Mouse (Mus musculus): ENCODE results near the gene Ccnyl1.

Ccnyl1 gene

GRCm38 (mm10) chr1:64753109-64753508 is 62.9 kb downstream of the Ccnyl1 start:
- ChIA-PET POLR2A (interaction anchor here in 3 of 4 experiments (0.7 to 3.3 kb wide), 13 partner anchors 13 to 433 kb away, joined by 3 to 20 read pairs (median 4); partner anchors contain the start of genes Ccnyl1 (in 2 of the 3), Fzd5 (in 2 of the 3), Idh1 (in 1 of the 3) and Pikfyve (in 1 of the 3)), CTCF (no interaction called here)

GRCm38 (mm10) chr1:64753668-64754067 is 63.4 kb downstream of the Ccnyl1 start:
- CTCF ChIA-PET = no interaction called here
- POLR2A ChIA-PET = interaction anchor here in 3 of 4 experiments (0.7 to 3.3 kb wide), 16 partner anchors 12 to 631 kb away, joined by 3 to 20 read pairs (median 4); partner anchors contain the start of genes Ccnyl1 (in 2 of the 3), Fzd5 (in 1 of the 3), Idh1 (in 1 of the 3) and Klf7 (in 1 of the 3)

GRCm38 (mm10) chr1:64754658-64755057 is 64.4 kb downstream of the Ccnyl1 start:
- POLR2A ChIA-PET = interaction anchor here in 2 of 4 experiments (0.7 to 3.3 kb wide), 10 partner anchors 9 to 632 kb away, joined by 3 to 20 read pairs (median 4); partner anchors contain the start of genes Ccnyl1 (in 2 of the 2), Fzd5 (in 1 of the 2) and Klf7 (in 1 of the 2)
- CTCF ChIA-PET = no interaction called here

DNA sequence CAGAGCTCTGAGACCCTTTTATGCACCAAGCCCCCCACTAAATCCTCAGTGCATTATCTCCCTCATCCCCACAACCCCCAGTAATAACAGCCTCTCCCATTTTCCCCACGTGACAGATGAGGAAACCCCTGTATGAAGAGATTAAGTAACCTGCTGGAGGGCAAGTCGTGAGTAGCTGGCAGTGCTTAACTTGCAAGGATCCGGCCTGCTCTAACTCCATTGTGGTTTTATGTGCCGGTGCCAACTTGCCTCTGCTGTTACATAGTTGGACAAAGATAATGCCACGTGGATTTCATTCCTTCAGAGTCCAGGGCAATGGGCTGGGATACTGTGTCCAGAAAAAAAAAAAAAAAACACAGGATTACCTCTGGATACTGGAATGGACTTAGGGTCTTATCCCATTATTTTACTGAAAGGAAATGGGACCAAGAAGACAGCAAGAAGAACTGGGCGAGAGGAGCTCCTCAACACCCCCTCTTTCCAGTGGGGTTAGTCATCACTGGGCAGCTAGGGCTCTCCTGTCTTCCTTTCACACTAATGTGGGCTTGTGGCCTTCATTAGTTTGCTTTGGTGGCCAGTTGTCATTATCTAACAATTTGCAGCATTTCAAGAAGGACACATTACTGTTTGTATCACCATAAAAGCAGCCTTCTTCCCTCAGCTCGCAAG is 65.8 kb downstream of the Ccnyl1 start:
- CTCF ChIA-PET = interaction anchor here in 1 of 4 experiments (0.7 kb wide), 1 partner anchor 377 kb away, joined by 3 read pairs; no protein-coding TSS in a partner anchor

DNA sequence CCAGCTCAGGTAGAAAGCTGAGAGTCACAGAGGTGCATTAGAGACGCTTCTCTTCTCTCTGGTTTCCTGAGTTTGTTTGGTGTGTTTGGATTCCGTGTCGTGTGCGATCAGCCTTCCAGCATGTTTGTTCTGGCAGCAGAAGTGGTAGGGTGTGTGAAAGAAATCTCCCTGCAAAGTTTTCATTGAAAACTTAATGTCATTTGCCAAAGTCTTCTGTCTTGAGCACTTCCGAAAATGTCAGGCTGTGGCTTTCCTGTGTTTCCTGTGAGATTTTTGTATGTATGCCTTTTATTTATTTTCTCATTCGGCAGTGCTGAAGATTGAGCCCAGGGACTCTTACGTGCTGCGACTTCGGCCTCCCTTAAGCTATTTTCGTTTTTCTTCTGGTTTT is 66.4 kb downstream of the Ccnyl1 start:
- ChIA-PET POLR2A (interaction anchor here in 3 of 4 experiments (0.5 to 1.5 kb wide), 4 partner anchors 19 to 119 kb away, joined by 3 to 4 read pairs (median 3); partner anchors contain the start of genes Ccnyl1 (in 1 of the 3) and Fzd5 (in 1 of the 3)), CTCF (interaction anchor here in 1 of 4 experiments (0.7 kb wide), 1 partner anchor 376 kb away, joined by 3 read pairs; no protein-coding TSS in a partner anchor)

More for the DNA sequence above, 65.8 kb downstream of the Ccnyl1 start:
- POLR2A ChIA-PET = interaction anchor here in 2 of 4 experiments (0.6 to 1.5 kb wide), 3 partner anchors 18 to 120 kb away, joined by 3 to 4 read pairs (median 3); partner anchors contain the start of genes Ccnyl1 (in 1 of the 2) and Fzd5 (in 1 of the 2)

GRCm38 (mm10) chr1:64757254-64757653 is 67.0 kb downstream of the Ccnyl1 start:
- CTCF ChIA-PET = no interaction called here
- POLR2A ChIA-PET = interaction anchor here in 3 of 4 experiments (0.5 to 1.5 kb wide), 3 partner anchors 24 to 73 kb away, joined by 3 to 4 read pairs (median 3); partner anchors contain the start of gene Ccnyl1 (in 1 of the 3)

DNA sequence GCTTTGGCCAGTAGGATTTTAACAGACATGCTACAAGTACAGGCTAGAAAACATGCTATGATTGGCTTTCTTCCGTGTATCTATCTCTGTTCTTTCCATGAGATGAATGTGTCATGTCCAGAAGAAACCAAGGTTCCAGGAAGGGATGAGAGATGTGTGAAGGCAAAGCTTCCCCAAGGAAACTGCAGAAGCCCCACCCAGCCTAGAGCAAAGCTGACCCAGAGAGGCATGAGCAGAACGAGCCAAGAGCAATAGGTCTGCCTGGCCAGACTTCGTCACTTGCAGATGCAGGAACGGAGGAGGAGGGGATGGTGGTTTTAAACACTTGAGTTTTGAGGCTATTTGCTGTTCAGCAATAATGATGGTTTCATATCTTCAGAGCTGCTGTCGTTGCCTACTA is 67.5 kb downstream of the Ccnyl1 start:
- ChIA-PET POLR2A (interaction anchor here in 2 of 4 experiments (1.1 to 1.5 kb wide), 2 partner anchors 25 to 68 kb away, joined by 3 to 4 read pairs; partner anchors contain the start of gene Ccnyl1 (in 1 of the 2)), CTCF (no interaction called here)

DNA sequence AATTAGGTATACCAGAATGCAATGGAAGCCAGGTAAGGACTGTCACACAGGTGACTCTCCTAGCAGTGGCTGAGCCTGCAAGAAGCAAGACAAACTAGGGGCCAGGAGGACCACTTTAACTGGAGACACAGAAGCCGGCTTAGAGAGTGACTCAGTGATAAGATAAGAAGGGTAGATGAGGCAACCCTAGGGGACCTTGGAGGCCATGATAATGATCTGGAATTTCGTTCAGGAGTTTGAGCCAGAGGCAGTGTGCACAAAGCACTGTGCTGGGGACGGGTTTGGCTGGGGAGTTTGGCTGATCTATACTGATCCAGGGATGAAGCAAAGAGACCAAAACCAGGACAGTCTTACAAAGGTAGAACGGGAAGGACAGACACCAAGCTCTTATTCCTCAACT is 71.4 kb downstream of the Ccnyl1 start:
- POLR2A ChIA-PET = interaction anchor here in 1 of 4 experiments (1.3 to 1.5 kb wide), 2 partner anchors 28 to 71 kb away, joined by 4 to 5 read pairs; partner anchors contain the start of gene Ccnyl1
- CTCF ChIA-PET = no interaction called here

GRCm38 (mm10) chr1:64770169-64770568 is 79.9 kb downstream of the Ccnyl1 start:
- CTCF ChIA-PET = no interaction called here

DNA sequence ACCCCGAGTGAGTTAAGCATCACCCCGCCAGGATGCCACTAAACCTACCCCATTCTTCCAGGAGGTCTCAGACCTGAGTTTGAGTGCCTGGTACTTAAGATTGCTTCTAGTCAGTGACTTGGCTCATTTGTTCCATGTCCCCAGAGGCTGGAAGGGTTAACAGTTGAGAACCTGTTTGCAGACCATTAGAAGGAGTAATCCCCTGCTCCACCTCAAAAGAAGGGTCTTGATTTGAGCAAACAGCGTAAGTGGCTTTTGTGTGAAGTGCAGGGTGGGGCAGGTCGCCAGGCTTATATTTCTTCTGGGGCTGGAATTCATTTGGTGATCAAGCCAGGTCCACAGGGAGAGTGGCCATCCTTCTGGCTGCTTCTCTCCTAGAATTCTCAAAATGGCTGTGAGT is 83.0 kb downstream of the Ccnyl1 start:
- ChIA-PET POLR2A (no interaction called here), CTCF (no interaction called here)

More at GRCm38 (mm10) chr1:64770169-64770568, 79.9 kb downstream of the Ccnyl1 start:
- POLR2A ChIA-PET = interaction anchor here in 1 of 4 experiments (1.9 kb wide), 1 partner anchor 80 kb away, joined by 5 read pairs; the partner anchor contains the start of gene Ccnyl1

Data from embryonic stem cell, embryonic (primary cell).